Mouse (Mus musculus): ENCODE results near the gene Gatad1. TPM values are rescaled to one million over a fixed set of nuclear protein-coding genes. Genes with fewer than 3 reads are reported as not detected.
"Not testable (repeated sequence)": the region's sequence is repeated elsewhere in the genome, so short reads cannot be mapped to it uniquely, and the experiment has no call there.

Gene Gatad1
- 100 to 1,000 TPM; 154 to 167 TPM for total RNA-seq (2021)
- long read RNA-seq, experiment 1, transcript Gatad1-202 (4 exons, 1,278 nt): minor isoform, 8 of 49 reads
- long read RNA-seq, experiment 1, transcript Gatad1-201 (5 exons, 2,545 nt): major isoform, 34 of 49 reads
- long read RNA-seq, experiment 1, partial matches to known transcripts: 1 of 49 reads
- long read RNA-seq, experiment 1, other reads (novel, unspliced or antisense): 6 of 49 reads
- long read RNA-seq, experiment 2, transcript Gatad1-201 (5 exons, 2,545 nt): major isoform, 75 of 111 reads
- long read RNA-seq, experiment 2, transcript Gatad1-202 (4 exons, 1,278 nt): minor isoform, 15 of 111 reads
- long read RNA-seq, experiment 2, partial matches to known transcripts: 7 of 111 reads
- long read RNA-seq, experiment 2, other reads (novel, unspliced or antisense): 14 of 111 reads

GRCm38 (mm10) chr5:3657085-3657484 is at the start of gene Gatad1:
Gene Gatad1, minus strand, starts transcription at chr5:3657185.
- no peak for DNase-seq (ENCODE audit: low spot score in 2 of 2)

GRCm38 (mm10) chr5:3702180-3702579 is 45.2 kb upstream of the Gatad1 start:
- DNase-seq (ENCODE audit: low spot score in 2 of 2): no peak

DNA sequence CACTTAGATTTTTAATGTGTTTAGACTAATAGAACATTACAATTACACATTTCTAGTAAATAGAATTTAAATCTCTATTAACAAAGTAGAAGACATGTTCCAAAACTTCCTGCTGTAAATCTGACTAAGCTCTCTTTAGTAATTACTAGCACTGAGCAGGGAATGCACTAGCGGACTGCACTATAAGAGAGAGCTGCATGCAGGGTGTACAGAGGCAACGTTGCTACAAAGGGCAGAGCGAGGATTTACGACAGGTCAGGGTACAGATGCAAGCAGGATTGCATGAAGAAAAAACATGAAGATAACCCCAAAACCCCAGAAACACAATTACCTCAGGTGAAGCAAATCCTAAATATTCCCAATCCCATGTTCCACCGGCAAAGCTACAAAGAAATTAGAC is 43.0 kb upstream of the Gatad1 start:
- DNase-seq (ENCODE audit: low spot score in 2 of 2): no peak

DNA sequence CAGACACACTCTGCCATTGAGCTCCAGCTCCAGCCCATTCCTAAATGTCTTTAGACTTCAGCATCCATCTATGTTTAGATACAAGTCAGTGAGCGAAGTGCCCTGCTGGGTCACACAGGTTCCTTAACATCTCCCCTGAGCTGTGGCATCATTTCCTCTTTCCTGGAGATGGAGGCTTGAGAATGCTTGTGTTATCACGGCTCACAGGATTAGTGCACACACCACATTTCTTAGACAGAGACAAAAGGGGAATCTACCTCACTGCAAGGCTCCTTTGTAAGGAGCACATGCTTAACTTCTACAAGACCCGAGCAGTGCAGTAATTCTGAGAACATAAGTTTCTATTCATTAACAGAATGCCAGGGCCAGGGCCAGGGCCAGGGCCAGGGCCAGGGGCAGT is 39.0 kb upstream of the Gatad1 start:
- DNase-seq (ENCODE audit: low spot score in 2 of 2): no peak

DNA sequence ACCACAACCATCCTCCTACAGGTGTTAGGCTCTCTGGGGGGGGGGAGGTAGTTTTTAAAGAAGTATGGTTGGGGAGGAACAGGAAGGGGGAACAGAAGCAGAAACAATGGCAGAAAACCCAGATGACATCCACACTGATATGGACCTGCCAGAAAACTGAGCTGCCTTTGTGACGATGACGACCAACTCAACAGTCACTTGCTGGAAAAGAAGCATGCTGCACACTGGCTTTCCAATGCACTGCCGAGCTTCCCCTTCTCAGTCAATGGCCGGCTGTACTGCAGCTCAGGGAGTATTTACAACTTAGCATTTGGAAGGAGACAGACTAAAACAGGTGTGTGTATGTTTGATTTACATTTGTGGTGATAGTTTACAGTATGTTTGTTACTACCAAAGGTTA is 38.2 kb upstream of the Gatad1 start:
- DNase-seq (ENCODE audit: low spot score in 2 of 2): no peak

DNA sequence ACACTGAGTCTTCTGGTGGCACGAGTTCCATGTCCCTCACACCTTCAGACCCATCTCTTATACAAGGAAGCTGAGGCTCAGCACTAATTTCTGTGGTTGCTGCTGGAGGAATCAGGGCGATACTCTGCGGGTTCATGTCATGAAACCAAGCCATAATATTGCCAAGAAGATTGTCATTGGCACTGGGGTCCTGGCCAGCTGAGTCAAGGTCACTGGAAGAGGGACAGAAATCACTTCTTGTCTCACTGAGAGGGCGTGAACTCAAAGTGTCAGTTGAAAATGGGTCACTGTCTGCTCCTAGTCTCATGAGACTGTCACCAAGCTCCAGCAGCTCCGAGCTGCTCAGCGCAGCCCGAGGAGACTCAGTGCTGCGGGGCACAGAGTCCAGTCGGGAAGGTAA is 36.0 kb upstream of the Gatad1 start:
- DNase-seq (ENCODE audit: low spot score in 2 of 2): no peak

DNA sequence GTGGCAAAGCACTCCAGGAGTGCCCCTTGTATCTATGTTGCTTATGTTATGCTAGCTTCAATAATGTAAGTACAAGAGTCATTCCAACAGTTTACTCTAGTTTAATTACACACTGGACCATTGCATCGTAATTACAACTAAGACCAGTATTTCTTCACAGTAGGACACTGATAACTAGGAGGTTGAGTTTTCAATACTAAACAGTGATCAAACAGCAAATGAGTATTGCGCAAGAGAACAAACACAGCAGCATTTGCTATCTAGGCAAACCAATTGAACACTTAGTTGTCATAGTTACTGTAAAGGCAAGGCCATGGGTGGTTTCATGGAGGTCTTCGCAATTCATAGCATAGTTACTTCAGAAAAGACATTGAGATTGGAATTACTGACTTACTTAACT is 34.3 kb upstream of the Gatad1 start:
- no peak for DNase-seq (ENCODE audit: low spot score in 2 of 2)

DNA sequence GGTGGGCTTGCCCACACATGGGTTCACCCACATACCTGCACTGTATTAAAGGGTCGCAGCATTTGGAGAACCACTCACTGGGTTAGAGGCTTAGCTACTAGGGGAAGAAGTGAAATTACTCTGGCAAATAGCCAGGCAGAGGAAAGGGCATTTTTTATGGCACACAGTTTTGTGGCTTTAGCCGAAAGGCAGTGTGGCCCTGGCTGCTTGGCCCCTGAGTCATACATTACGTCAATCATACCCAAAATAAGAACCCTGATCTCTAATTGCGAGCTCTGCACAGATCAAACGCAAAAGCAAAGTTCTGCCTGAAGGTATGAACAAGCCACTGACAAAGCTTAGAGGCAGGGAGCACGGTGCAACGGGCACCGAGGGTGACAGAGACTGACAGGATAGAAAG is 31.3 kb upstream of the Gatad1 start:
- DNase-seq (ENCODE audit: low spot score in 2 of 2): peak in 1 of 2 experiments; percentile 33

GRCm38 (mm10) chr5:3669938-3670554 is 13.1 kb upstream of the Gatad1 start:
- DNase-seq (ENCODE audit: low spot score in 2 of 2): no peak

DNA sequence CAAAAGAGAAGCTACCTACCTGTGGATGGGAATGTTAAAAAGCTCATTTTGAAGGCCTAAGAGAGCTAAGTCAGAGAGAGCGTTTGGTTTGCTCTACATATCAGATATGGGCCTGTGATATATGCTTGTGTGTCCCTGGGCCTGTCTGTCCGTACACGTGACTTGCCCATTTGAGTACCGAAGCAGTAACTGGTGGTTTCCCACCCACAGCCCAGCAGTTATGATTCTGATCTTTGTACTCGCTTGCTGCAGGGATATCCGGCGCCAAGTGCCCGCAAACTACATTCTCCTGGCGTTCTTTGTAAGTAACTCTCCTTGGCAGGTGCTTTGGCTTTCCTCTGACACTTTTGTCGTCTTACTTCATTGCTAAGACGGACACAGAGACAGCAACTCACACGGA is 9.6 kb upstream of the Gatad1 start:
- DNase-seq (ENCODE audit: low spot score in 2 of 2): no peak

GRCm38 (mm10) chr5:3665225-3665624 is 8.2 kb upstream of the Gatad1 start:
- no peak for DNase-seq (ENCODE audit: low spot score in 2 of 2)

GRCm38 (mm10) chr5:3653801-3654200 is 3.2 kb downstream of the Gatad1 start:
- no peak for DNase-seq (ENCODE audit: low spot score in 2 of 2)

DNA sequence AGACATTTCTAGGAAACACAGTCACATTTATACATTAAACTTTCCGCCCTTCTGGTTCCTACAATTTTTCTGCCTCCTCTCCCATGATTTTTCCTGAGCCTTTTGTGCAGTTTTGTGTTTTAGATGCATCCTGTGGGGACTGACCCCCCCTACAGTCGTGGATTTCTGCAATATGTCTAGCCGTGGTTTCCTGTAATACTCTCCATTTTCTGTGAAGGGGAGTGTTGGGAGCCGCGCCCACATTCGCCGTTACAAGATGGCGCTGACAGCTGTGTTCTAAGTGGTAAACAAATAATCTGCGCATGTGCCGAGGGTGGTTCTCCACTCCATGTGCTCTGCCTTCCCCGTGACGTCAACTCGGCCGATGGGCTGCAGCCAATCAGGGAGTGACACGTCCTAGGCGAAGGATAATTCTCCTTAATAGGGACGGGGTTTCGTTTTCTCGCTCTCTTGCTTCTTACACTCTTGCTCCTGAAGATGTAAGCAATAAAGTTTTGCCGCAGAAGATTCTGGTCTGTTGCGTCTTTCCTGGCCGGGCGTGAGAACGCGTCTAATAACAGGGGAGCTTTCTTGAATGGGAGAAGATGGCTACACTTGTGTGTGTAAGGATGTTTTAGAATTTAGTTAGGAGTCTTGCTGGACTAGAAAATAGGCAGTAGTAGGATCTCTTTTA is 3.9 kb downstream of the Gatad1 start:
- not testable (repeated sequence) for DNase-seq (ENCODE audit: low spot score in 2 of 2)

DNA sequence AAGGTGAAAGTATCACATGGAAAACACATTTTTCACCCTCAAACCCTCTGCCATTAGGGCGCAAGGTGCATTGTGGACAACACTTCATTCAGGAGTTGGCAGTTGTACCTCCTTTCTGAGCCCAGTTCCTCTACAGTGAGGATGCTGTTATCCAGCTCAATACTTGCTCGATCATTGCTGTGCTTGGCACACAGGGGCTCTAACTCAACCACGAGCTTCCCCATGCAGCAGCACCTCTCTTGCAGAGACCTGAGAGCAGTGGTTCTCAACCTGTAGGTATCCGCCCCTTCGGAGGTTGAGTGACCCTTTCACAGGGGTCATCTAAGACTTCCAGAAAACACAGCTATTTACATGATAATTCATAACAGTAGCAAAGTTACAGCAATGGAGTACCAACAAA is 5.4 kb downstream of the Gatad1 start:
- DNase-seq (ENCODE audit: low spot score in 2 of 2): no peak

- no peak for DNase-seq (ENCODE audit: low spot score in 2 of 2)
Measured at GRCm38 (mm10) chr5:3650881-3651280, 6.1 kb downstream of the Gatad1 start, which contains the start of gene Tmbim7. Gene Tmbim7, plus strand, starts transcription at chr5:3651181.

GRCm38 (mm10) chr5:3648849-3649210 is 8.2 kb downstream of the Gatad1 start:
- DNase-seq (ENCODE audit: low spot score in 2 of 2): no peak

DNA sequence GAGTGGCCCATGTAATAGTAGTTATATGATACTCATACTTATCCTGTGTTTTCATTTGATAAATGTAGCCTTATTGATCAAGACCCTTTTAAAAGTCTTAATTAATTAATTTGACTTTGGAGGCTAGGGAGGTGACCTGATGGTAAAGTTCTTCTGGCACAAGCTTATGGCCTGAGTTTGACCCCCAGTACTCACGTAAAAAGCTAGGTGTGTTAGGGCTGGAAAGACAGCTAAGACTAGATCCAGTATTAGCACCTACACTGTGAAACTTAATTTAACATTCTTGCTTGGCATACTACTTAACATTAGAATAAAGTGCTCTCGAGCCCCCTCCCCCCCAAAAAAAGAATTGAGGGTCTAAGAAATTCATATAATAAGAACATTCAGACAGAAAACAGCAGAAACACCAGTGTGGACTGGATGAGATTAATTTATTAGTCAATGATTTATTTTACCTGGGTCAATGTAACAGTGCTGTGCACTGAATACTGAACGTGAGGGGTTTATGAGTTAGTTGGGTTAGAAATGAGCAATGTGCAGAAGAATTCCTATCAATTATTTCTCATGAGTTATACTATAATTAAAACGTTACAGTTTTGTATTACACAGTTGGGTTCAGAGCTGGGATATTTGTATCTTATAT is 8.7 kb downstream of the Gatad1 start:
- DNase-seq (ENCODE audit: low spot score in 2 of 2): no peak

- DNase-seq (ENCODE audit: low spot score in 2 of 2): peak; percentile 74 to 82
Measured at GRCm38 (mm10) chr5:3647708-3648121, 9.3 kb downstream of the Gatad1 start.

- DNase-seq (ENCODE audit: low spot score in 2 of 2): peak in 1 of 2 experiments; percentile 46
Measured at GRCm38 (mm10) chr5:3646991-3647707, 9.8 kb downstream of the Gatad1 start.

- no peak for DNase-seq (ENCODE audit: low spot score in 2 of 2)
Measured at GRCm38 (mm10) chr5:3646539-3646938, 10.4 kb downstream of the Gatad1 start.

DNA sequence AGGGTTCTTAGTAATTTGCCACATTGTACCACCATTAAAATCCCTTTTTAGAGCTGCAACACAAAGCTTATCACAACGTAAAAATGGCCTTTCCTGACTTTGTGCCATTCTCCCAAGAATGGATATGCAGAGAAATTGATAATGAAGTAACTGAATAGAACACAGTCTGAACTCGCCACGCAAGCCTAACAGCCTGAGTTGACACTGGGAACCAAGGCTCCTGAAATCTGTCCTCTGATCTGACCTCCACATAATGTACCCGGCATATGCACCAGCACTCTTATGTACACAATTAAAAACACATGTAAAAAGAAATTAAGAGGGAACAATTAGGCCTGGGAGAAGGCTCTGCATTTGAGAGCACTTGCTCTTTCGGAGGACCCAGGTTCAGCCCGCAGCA is 11.7 kb downstream of the Gatad1 start:
- DNase-seq (ENCODE audit: low spot score in 2 of 2): no peak
